Mouse (Mus musculus) inflammation-experienced regulatory T-cells, adult 6 months (primary cell): ENCODE data around the gene Cdh20. TPM values are rescaled to one million over a fixed set of nuclear protein-coding genes. Genes with fewer than 3 reads are reported as not detected.
"Not testable (repeated sequence)": the region's sequence is repeated elsewhere in the genome, so short reads cannot be mapped to it uniquely, and the experiment has no call there.

Experiments used
- ATAC-seq: one replicate; pipeline ENCODE4 v1.8.0; 2017
- polyA plus RNA-seq, 3 experiments: library from polyadenylated mRNA; unstranded; fragments of 100-300 nt; shearing (Covaris generic); gene quantifications; one replicate each; pipeline ENCODE4 v1.2.1; 2017

Cdh20 gene
- polyA plus RNA-seq, 3 experiments from 2014 or later = not detected

GRCm38 (mm10) chr1:104917307-104917836 lies 149.0 kb downstream of the Cdh20 start:
- no peak for ATAC-seq

GRCm38 (mm10) chr1:104933051-104933450 lies 164.7 kb downstream of the Cdh20 start:
- ATAC-seq = no peak

GRCm38 (mm10) chr1:104936966-104937365 lies 168.6 kb downstream of the Cdh20 start:
- no peak for ATAC-seq

- ATAC-seq = no peak
Observed at GRCm38 (mm10) chr1:104939156-104939555, 170.8 kb downstream of the Cdh20 start.

- ATAC-seq = no peak
Observed at GRCm38 (mm10) chr1:104944470-104945109, 176.3 kb downstream of the Cdh20 start.

GRCm38 (mm10) chr1:104945110-104945489 lies 176.8 kb downstream of the Cdh20 start:
- ATAC-seq = no peak

- not testable (repeated sequence) for ATAC-seq
Observed at GRCm38 (mm10) chr1:104949640-104950039, 181.3 kb downstream of the Cdh20 start.

- ATAC-seq = no peak
Observed at GRCm38 (mm10) chr1:104957046-104957445, 188.7 kb downstream of the Cdh20 start.

- no peak for ATAC-seq
Observed at GRCm38 (mm10) chr1:104961670-104962069, 193.3 kb downstream of the Cdh20 start.

- no peak for ATAC-seq
Observed at GRCm38 (mm10) chr1:104962257-104962656, 193.9 kb downstream of the Cdh20 start.

GRCm38 (mm10) chr1:104979068-104979467 lies 210.7 kb downstream of the Cdh20 start:
- no peak for ATAC-seq

GRCm38 (mm10) chr1:104980273-104980672 lies 211.9 kb downstream of the Cdh20 start:
- no peak for ATAC-seq

- ATAC-seq = no peak
Observed at GRCm38 (mm10) chr1:104986222-104986973, 218.1 kb downstream of the Cdh20 start.

- no peak for ATAC-seq
Observed at GRCm38 (mm10) chr1:104987526-104987925, 219.2 kb downstream of the Cdh20 start.

GRCm38 (mm10) chr1:104992441-104992840 lies 224.1 kb downstream of the Cdh20 start:
- no peak for ATAC-seq

GRCm38 (mm10) chr1:104993905-104994611 lies 225.7 kb downstream of the Cdh20 start:
- ATAC-seq = no peak

- no peak for ATAC-seq
Observed at GRCm38 (mm10) chr1:104994612-104994986, 226.3 kb downstream of the Cdh20 start.

- ATAC-seq = no peak
Observed at GRCm38 (mm10) chr1:104997814-104998213, 229.5 kb downstream of the Cdh20 start.

- ATAC-seq = no peak
Observed at GRCm38 (mm10) chr1:105002179-105002578, 233.8 kb downstream of the Cdh20 start.

- no peak for ATAC-seq
Observed at GRCm38 (mm10) chr1:105003786-105004185, 235.5 kb downstream of the Cdh20 start.

GRCm38 (mm10) chr1:105012616-105013015 lies 244.3 kb downstream of the Cdh20 start:
- no peak for ATAC-seq

- ATAC-seq = no peak
Observed at GRCm38 (mm10) chr1:105013291-105013690, 245.0 kb downstream of the Cdh20 start.

GRCm38 (mm10) chr1:105041668-105042067 lies 273.3 kb downstream of the Cdh20 start:
- ATAC-seq = no peak
